Mouse (Mus musculus) telencephalon, adult 2 months (tissue): ENCODE measurements around the gene Gmds.

Experiments
- DNase-seq: peaks from one replicate; pipeline ENCODE4 v3.0.0-alpha.2; 2011; ENCODE audit warnings: low read depth, low spot score

Gmds gene

DNA sequence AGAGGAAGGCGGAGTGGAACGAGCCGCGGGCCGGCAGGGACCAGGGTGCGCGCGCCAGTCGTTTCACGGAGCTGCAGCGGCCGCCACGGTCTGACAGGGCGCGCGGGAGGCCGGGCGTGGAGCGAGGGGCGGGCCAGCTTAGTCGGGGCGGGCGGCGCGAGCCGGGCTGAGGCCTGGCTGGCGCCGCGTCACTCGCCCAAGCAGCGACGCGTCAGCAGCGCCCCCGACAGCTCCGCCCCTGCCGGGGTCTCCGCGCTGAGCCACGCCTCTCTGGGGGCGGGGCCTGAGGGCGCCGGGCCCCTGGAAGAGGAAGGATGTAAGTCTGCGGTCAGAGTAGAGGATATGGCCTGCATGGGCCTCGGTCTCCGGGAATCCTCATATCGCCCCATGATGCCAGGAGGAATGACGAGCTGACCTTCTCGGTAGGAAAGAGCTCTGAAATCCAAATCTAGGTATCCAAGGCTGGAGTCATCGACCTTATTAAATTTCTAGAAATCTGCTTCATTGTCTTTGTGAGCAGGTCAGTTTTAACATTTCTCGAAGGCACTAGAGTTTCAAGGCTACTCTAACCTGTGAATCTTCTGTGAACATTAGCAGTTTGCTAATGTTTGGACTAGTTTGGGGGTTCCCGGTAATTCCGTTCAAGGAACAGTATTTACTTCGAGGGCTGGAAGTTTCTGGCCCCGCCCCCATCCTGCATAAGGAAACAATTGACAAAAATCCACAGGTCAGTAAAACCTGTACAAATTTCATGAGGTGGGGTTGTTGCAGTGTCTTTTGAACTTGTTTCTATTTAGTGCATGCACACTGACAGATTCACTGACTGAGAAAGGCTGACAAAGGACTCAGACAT is at the start of gene Gmds:
Gene Gmds, minus strand, starts transcription at position 228 of the 853 bp plus-strand sequence.
- DNase-seq, result peak; percentile 85

DNA sequence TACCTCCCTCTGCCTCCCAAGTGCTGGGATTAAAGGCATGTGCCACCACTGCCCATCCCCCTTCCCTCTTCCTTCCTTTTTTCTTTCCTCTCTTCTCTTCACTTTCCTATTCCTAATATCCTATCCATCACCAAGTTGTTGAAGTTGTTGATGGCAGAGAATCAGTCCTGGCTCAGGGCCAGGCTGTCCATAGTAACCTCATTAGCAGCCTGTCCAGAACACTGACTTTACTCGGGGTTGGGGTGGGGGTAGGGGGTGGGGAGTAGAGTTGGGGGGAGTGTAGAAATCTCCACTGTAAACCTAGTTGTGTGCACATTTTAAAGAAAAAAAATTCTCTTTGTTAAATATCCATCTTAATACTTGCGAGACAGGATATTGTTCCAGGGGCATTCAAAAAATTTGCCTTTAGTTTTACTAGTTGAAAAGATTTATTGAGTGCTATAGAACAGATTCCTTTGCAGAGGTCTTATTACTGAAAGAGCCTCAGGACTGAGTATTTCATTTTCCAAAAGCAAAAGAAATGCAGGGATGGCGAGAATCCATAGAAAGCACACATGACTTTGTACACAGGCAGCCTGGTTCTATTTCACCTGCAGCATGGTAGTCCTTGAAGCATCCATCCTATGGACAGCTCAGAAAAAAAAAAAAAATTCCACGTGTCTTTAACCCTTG is 47.0 kb upstream of the Gmds start:
- DNase-seq, result no peak

GRCm38 (mm10) chr13:32382227-32383010 is 43.9 kb upstream of the Gmds start:
- no peak for DNase-seq

DNA sequence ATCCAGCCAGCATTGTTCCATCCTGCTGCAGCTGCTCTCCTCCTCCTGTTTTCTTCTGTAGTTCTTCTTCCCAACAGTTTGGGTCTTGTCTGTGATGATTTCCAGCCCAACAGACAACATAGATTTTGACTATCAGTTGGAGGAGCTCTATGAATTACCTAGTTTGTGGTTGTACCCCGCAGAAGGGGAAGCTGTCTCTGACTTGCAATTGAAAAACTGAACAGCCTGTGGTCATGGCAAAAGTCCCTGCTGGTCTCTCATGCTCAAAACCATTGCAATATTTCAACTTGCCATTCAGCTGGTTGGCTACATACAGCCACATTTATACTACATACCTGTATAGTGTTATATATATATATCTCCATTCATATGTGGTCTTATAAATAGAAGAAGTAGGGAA is 40.1 kb upstream of the Gmds start:
- DNase-seq, result no peak

GRCm38 (mm10) chr13:32372531-32372883 is 34.0 kb upstream of the Gmds start:
- DNase-seq, result no peak

GRCm38 (mm10) chr13:32371874-32372530 is 33.5 kb upstream of the Gmds start:
- DNase-seq, result no peak

DNA sequence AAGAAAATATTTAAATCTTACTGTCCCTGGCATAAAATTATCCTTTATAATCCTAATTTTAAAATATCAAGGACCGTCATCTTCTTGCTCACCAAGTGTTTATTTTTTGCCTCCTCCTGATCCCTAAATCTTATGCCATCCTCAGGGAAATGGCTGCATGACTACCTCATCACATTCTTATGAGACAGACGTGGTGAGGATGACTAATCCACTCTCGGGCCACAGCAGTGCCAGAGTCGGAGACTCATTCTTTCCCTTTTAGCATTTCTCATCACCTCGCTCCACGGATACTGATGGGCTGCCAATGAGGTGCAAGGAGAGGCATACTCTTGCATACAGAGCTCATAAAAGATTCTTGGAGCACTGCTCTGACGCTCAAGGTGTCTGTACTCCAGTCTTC is 32.2 kb upstream of the Gmds start:
- no peak for DNase-seq

DNA sequence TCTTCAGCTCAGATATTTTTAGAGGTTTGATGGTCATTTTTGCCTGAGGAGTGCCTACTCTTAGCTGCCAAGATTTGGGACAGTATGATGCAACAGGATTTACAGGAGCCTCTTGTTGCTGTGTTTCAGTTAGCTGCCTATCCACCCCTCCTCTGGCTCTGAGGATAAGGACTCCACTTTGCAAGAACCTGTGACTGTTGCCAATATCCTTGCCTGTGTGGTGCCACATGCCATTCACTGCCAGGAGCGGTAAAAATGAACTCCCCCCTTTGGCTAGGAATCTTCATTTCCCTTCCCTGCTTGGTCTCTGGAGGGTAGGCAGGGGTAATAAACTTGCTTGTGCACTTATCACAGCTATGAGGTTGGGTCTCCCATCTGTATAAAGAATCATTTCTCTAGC is 31.6 kb upstream of the Gmds start:
- DNase-seq, result no peak

- DNase-seq, result no peak
These were observed 616 bp downstream of the Gmds start for GRCm38 (mm10) chr13:32337735-32338512.

GRCm38 (mm10) chr13:32318309-32318708 is 20.2 kb downstream of the Gmds start:
- no peak for DNase-seq

DNA sequence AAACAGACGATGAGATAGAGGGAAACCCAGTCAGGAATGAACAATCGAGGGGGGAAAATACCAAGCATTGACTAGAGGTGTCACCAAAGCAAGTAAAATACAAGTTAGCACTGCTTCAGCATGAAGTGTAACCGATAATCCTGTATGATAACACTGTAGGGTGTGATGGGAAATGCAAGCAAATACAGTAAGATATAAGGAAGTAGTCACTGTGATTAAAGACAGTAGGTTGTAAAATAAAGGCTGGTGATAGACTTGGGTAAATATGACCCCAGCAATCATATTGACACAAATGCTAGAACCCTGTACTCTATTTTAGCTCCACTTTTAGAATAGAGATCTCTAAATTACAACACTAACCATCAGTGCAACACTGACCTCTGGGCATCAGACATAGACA is 21.2 kb downstream of the Gmds start:
- no peak for DNase-seq

- DNase-seq, result peak; percentile 18
These were observed 25.9 kb downstream of the Gmds start for GRCm38 (mm10) chr13:32312663-32313062.

DNA sequence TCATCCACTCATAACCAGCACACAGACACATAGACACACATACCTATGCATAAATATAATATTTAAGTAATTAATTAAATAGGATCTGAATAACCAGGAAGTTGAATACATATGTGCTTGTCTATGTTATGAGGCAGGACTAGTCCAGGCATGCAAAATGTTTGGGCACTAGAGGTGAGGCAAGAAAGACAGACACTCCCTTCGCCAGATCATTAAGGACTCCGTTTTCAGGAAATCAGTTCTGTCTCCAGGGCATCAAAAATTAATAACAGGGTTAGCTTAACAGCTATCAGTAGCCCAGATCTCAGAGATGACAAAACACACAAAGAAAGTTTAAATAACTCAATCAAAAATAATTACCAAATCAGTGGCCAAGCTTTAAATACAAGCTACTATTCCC is 27.1 kb downstream of the Gmds start:
- DNase-seq, result no peak

DNA sequence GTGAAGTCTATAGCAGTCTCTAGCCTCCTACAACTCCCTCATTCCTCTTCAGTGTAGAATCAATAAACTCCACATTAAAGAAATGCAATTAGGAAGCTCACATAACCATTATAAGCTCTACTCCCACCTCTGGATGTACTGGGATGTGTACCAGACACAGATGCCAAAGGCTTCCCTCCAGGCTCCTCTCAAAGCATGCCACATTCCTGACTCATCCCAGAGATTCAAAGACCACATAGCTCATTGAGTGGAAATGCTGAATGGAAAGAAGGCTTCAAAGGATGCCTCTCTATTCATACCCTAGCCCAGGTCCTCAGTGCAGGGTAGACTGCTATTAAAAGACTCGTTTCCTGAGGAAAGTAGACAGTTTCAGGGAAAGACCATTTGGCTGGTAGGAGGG is 40.1 kb downstream of the Gmds start:
- DNase-seq, result no peak

DNA sequence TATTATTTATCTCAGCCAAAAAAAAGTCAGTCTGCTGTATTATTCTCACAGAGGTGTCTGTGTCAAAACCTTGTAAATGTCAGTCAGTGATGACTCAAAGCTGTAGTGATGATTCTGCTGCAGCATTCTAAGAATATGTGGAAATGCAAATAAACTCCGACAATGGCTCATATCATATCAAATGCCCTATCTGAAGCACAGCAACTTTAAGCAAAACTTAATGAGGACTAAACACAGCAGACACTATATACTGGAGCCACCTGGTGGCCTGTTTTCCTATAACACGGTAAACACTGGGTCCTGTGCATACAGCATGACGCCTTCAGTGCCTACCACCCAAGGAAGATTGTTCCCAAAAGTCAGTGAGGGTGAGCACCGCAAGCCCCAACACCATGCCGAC is 41.1 kb downstream of the Gmds start:
- DNase-seq, result no peak

DNA sequence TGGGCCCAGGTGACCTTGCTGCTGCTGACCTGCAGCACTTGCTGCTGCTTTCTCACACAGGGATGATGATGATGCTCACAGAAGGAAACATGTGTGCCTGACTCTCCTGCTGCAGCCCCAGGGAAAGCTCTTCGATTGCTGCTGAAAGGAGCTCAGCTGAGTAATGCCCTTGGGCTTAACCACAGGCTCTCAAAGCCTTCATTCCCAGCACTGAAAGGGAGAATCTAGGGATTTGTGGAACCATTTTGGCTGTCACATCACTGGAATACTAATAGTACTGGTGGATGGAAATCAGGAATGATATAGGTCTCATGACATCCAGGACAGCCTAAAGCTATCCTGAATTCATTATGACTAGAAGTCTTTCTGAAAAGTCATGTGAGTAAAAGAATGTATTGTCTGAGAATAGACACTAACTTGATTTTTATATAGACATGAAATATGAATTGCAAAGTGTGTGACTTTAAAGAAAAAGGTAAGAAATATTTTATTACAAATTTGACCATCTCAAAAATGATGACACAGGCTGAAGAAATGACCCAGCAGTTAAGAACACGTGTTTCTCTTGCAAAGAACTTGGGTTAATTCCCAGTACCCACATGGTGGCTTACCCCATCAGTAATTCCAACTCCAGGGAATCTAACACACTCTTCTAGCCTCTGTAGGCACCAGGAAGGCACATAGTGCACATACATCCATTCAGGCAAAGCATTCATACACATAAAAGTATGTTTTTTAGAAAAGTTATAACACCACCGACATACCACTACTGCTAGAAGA is 43.9 kb downstream of the Gmds start:
- DNase-seq, result no peak

DNA sequence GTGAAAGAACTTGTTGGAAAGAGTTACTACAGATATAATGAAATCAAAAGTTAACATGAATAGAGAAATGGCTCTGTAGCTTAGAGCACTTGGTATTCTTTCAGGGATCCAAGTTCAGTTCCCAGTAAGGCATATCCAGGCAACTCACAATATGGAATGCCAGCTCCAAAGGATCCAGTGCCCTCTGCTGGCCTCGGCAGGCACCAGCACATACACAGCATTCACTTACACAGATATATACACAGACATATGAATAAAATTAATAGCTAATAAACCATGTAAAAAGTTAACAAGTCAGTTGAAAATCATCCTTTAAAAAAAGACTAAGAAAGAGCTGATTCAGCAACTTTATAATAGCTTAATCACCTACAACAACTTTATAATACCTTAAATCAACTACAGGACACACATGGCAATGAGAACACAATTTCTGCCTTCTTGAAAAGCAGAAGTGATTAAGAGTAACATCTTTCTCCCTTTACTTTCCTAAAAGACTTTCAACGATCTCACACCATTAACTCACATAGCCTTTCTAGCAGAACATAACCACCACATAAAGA is 65.5 kb downstream of the Gmds start:
- no peak for DNase-seq

- DNase-seq, result no peak
These were observed 68.8 kb downstream of the Gmds start for GRCm38 (mm10) chr13:32269757-32270156.

GRCm38 (mm10) chr13:32269261-32269660 is 69.3 kb downstream of the Gmds start:
- DNase-seq, result no peak

DNA sequence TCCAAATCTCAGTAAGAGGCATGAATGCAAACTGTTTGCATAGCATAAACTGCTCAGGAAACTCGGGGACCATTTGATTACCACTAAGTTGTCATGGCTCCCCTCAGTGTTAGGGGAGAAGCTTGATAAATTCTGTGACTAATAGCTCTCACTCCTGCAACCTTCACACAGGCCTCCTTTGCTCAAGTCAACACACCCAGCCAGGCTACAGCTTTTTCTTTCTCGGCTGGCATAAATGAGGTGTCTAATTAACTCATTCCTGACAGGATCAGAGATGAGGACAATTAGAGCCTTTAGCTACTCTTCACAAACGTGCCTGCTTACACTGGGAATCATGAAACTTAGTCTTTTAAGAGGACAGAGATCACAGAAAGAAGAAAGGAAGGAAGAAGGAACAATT is 70.3 kb downstream of the Gmds start:
- DNase-seq, result no peak
